In genomic region chr6:25278509-25278908, GRCm38 (mm10) we compare ENCODE assay signal across 11 mouse cellular contexts.
DNase-seq lines count a peak whose midpoint lies in the region; ATAC-seq and TF ChIP-seq lines count a peak whose summit lies in the region.
"Had no signal": no experiment of that assay in that cellular context is flagged by ENCODE, and none has a peak within 500 bp of the region (broad histone marks: within the 10 kb centered on the region; RNA-seq: fewer than 3 reads in every experiment).

No protein-coding gene starts in this region.

- H3K4me1 ChIP-seq in limb, embryonic 14.5 days (ENCODE audit: control insufficient read depth, insufficient read depth, low read length) = no peaks in the 10 kb centered on the region
- no peaks in the 10 kb centered on the region for H3K4me1 ChIP-seq in limb, embryonic 10.5 days
- peaks cover 6% of the 10 kb centered on the region; the same call in 1 of the 2 replicates for H3K4me1 ChIP-seq in forebrain, embryonic 14.5 days (ENCODE audit: control insufficient read depth, insufficient read depth, low read length)
- H3K4me1 ChIP-seq in midbrain, embryonic 15.5 days = peaks cover 13% of the 10 kb centered on the region; the same call in 1 of the 2 replicates
- H3K4me1 ChIP-seq: embryonic facial prominence, embryonic 15.5 days; heart, embryonic 13.5 days; liver, embryonic 15.5 days had no signal

- H3K4me2 ChIP-seq in limb, embryonic 14.5 days (replicated peaks; ENCODE audit: low read depth, low read length, severe bottlenecking) = no peak overlapping the region
- H3K4me2 ChIP-seq in forebrain, embryonic 14.5 days (ENCODE audit: low read length) = no peak overlapping the region
- no peak overlapping the region; the same call in 1 of the 2 replicates for H3K4me2 ChIP-seq in midbrain, embryonic 15.5 days
- H3K4me2 ChIP-seq: embryonic facial prominence, embryonic 15.5 days; heart, embryonic 13.5 days; liver, embryonic 15.5 days had no signal

- no peak for ATAC-seq in limb, embryonic 14.5 days (ENCODE audit: low FRiP score, low read depth)
- ATAC-seq in forebrain, embryonic 14.5 days = peak; percentile 95
- ATAC-seq in midbrain, embryonic 15.5 days (replicated peaks) = peak; percentile 77

- intact Hi-C loops in left cerebral cortex, adult 2 months (cut with DNase I) = no loop called here
- intact Hi-C loops in heart, postnatal 36 days (cut with DNase I) = loop anchor here (5.0 kb wide), 1 partner anchor 429 kb away; no protein-coding TSS in a partner anchor

- no peak overlapping the region for H3K9ac ChIP-seq in limb, embryonic 14.5 days (ENCODE audit: low read depth, low read length, severe bottlenecking)
- H3K9ac ChIP-seq in forebrain, embryonic 14.5 days (ENCODE audit: low read length) = no peak overlapping the region
- no peak overlapping the region for H3K9ac ChIP-seq in midbrain, embryonic 15.5 days
- H3K9ac ChIP-seq: embryonic facial prominence, embryonic 15.5 days; heart, embryonic 13.5 days; liver, embryonic 15.5 days had no signal

- H3K4me3 ChIP-seq in limb, embryonic 14.5 days (replicated peaks; ENCODE audit: low read length) = no peak overlapping the region
- H3K4me3 ChIP-seq in limb, embryonic 10.5 days = no peak overlapping the region
- no peak overlapping the region for H3K4me3 ChIP-seq in forebrain, embryonic 14.5 days (ENCODE audit: low read depth, low read length)
- H3K4me3 ChIP-seq in midbrain, embryonic 15.5 days = no peak overlapping the region
- no peak overlapping the region for H3K4me3 ChIP-seq in left cerebral cortex, adult 2 months
- H3K4me3 ChIP-seq: embryonic facial prominence, embryonic 15.5 days; heart, embryonic 13.5 days; liver, embryonic 15.5 days had no signal

- no peak overlapping the region for H3K27ac ChIP-seq in limb, embryonic 14.5 days (replicated peaks; ENCODE audit: low read depth, low read length)
- H3K27ac ChIP-seq in limb, embryonic 10.5 days = no peak overlapping the region
- no peak overlapping the region for H3K27ac ChIP-seq in forebrain, embryonic 14.5 days (ENCODE audit: low read depth, low read length)
- no peak overlapping the region for H3K27ac ChIP-seq in midbrain, embryonic 15.5 days
- H3K27ac ChIP-seq in left cerebral cortex, adult 2 months = no peak overlapping the region
- H3K27ac ChIP-seq: embryonic facial prominence, embryonic 15.5 days; heart, embryonic 13.5 days; liver, embryonic 15.5 days had no signal

- TF ChIP-seq CTCF in left cerebral cortex, adult 2 months (IDR thresholded peaks at IDR 0.05) = no peak

- no peak for TF ChIP-seq POLR2A in limb, embryonic 14.5 days (IDR thresholded peaks at IDR 0.05; ENCODE audit: borderline replicate concordance, extremely low read depth, insufficient read depth, insufficient read length)

- H3K36me3 ChIP-seq in limb, embryonic 14.5 days (ENCODE audit: control insufficient read depth, insufficient read depth, low read length) = no peaks in the 10 kb centered on the region
- H3K36me3 ChIP-seq in limb, embryonic 10.5 days = no peaks in the 10 kb centered on the region
- H3K36me3 ChIP-seq in forebrain, embryonic 14.5 days (ENCODE audit: control insufficient read depth, insufficient read depth, low read length) = no peaks in the 10 kb centered on the region
- H3K36me3 ChIP-seq in midbrain, embryonic 15.5 days (replicated peaks) = no peaks in the 10 kb centered on the region
- H3K36me3 ChIP-seq: embryonic facial prominence, embryonic 15.5 days; heart, embryonic 13.5 days; liver, embryonic 15.5 days had no signal

- H3K27me3 ChIP-seq in limb, embryonic 14.5 days (ENCODE audit: control insufficient read depth, insufficient read depth, low read length) = no peaks in the 10 kb centered on the region
- H3K27me3 ChIP-seq in limb, embryonic 10.5 days (ENCODE audit: low read depth, poor library complexity, severe bottlenecking) = no peaks in the 10 kb centered on the region
- no peaks in the 10 kb centered on the region for H3K27me3 ChIP-seq in forebrain, embryonic 14.5 days (replicated peaks; ENCODE audit: control insufficient read depth, insufficient read depth, low read length)
- H3K27me3 ChIP-seq in midbrain, embryonic 15.5 days (replicated peaks) = 0 out of 2 replicates have a peak, but pooled peaks cover 2% of the 10 kb centered on the region
- H3K27me3 ChIP-seq: embryonic facial prominence, embryonic 15.5 days; heart, embryonic 13.5 days; liver, embryonic 15.5 days had no signal

- H3K9me3 ChIP-seq in limb, embryonic 14.5 days (ENCODE audit: control insufficient read depth, low read length) = no peaks in the 10 kb centered on the region
- no peaks in the 10 kb centered on the region for H3K9me3 ChIP-seq in limb, embryonic 10.5 days (replicated peaks)
- no peaks in the 10 kb centered on the region for H3K9me3 ChIP-seq in forebrain, embryonic 14.5 days (replicated peaks; ENCODE audit: control insufficient read depth, low read length)
- H3K9me3 ChIP-seq in midbrain, embryonic 15.5 days = no peaks in the 10 kb centered on the region
- H3K9me3 ChIP-seq: embryonic facial prominence, embryonic 15.5 days; heart, embryonic 13.5 days; liver, embryonic 15.5 days had no signal

- WGBS in limb, embryonic 14.5 days = 71% methylated on average over 1 of the region's 1 CpGs
- WGBS in limb, embryonic 10.5 days = 76% methylated on average over 1 of the region's 1 CpGs
- 3% methylated on average over 1 of the region's 1 CpGs for WGBS in forebrain, embryonic 14.5 days
- 20% methylated on average over 1 of the region's 1 CpGs for WGBS in midbrain, embryonic 15.5 days

- peak; percentile 33 for DNase-seq in limb, embryonic 14.5 days (ENCODE audit: low spot score)
- DNase-seq in limb, embryonic 10.5 days (ENCODE audit: low spot score) = no peak
- DNase-seq in adrenal gland, postnatal 36 days = peak; percentile 53 to 64
- peak; percentile 85 for DNase-seq in forebrain, embryonic 14.5 days (ENCODE audit: low spot score)
- DNase-seq in left cerebral cortex, adult 2 months (ENCODE audit: extremely low spot score in 1 of 2, low spot score in 2 of 2) = no peak
- DNase-seq in heart, postnatal 36 days = no peak
- DNase-seq: layer of hippocampus, adult 9-11 months had no signal

Comparison
In these comparisons a context has a peak if more than half of its experiments do, and no peak if none do; other contexts are left out.
1. DNase-seq: peak in limb, embryonic 14.5 days (single experiment), adrenal gland, postnatal 36 days (2 of 2) and forebrain, embryonic 14.5 days (single experiment); none in limb, embryonic 10.5 days (single experiment), left cerebral cortex, adult 2 months (0 of 2) and heart, postnatal 36 days (0 of 2).